Mouse (Mus musculus): Measurements from ENCODE around the gene Ipo8. TPM values are rescaled to one million over a fixed set of nuclear protein-coding genes. Genes with fewer than 3 reads are reported as not detected.

The Ipo8 gene
- polyA plus RNA-seq (2012; rRNA removed) = 5.1 and 5.3 TPM in 2 replicates

DNA sequence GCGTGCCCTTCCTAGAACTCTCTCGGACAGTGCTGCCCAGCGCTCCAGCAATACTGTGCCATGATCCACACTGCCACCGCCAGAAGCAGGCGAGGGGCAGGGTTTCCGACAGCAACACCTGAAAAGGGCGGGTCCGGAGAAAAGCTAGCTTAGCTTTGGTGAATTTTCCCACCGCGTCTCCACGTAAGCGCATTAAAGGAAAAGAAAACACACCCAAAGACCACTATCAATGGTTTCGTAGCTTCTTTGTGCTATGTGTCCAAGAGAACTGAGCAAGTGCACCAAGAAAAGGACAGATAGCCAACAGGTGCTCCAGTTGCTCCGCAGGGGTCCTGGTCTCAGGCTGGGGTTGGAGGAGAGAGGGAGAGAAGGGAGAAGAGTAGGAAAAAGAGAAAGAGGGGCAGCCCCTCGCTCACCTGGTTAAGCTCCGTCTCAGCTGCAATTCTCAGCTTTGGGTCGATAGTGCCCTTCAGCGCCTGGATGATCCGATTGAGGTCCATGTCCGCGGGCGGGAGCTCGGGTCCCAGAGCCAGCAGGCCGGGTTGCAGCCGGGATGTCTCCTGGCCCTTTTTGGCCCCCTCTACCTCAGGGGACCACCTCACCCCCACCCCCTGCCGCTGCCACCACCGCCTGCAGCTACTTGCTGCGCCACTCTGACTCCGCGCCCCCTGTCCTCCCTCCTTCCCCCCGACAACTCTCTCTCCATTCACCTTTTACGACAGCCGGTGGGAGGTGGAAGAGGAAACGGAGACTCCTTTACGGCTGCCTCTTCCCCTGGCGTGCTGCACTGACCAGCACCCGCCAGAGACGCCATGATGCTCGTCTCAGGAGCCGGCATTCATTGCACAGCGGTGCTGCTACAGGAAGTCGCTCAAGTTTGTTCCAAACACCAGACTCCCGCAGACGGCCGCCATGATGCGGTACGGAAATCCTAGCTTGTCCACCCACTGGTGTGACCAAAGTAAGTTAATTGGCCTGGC, at the start of gene Ipo8:
TSS of gene Ipo8 (minus strand) at position 720 of the 980 bp plus-strand sequence.

Other genes starting within 250 kb of the Ipo8 start
- 3.7 and 4.5 TPM in 2 replicates for gene Caprin2, start 64.8 kb upstream of the Ipo8 start, polyA plus RNA-seq (2012; rRNA removed)
- 5.0 and 5.5 TPM in 2 replicates for gene Sinhcaf, start 115.0 kb upstream of the Ipo8 start, polyA plus RNA-seq (2012; rRNA removed)